Mouse (Mus musculus): ENCODE data around the gene Madcam1. TPM values are rescaled to one million over a fixed set of nuclear protein-coding genes. Genes with fewer than 3 reads are reported as not detected.

Gene Madcam1
- total RNA-seq, 4 experiments from 2014 or later: not detected

DNA sequence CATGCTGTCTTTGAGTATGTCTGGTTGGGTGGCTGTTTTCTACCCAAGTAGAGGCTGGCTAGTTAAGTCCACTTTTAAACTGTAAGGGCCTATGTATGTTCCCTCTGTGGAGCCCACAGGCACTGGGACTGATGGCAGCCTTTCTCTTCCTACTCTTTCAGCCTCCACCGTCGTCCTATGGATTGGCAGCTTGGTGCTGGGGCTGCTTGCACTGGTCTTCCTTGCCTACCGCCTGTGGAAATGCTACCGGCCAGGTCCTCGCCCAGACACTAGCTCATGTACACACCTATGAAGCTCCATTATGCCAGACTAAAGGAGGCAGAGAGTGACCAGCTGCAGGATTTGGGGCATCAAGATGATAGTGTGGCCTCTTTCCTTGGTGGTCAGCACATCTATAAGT, 3.7 kb downstream of the Madcam1 start:
- no peak for DNase-seq (ENCODE audit: low spot score)

- DNase-seq (ENCODE audit: low spot score): peak; percentile 92
These were observed 4.6 kb downstream of the Madcam1 start, which contains the start of gene Tpgs1 for GRCm38 (mm10) chr10:79668771-79669575. Gene Tpgs1, plus strand, starts transcription at chr10:79669369.

- peak; percentile 56 for DNase-seq (ENCODE audit: low spot score)
These were observed 5.3 kb downstream of the Madcam1 start for GRCm38 (mm10) chr10:79669576-79670057.

GRCm38 (mm10) chr10:79670071-79670888, 5.9 kb downstream of the Madcam1 start:
- no peak for DNase-seq (ENCODE audit: low spot score)

- DNase-seq (ENCODE audit: low spot score): no peak
These were observed 7.2 kb downstream of the Madcam1 start for GRCm38 (mm10) chr10:79671396-79672087.

DNA sequence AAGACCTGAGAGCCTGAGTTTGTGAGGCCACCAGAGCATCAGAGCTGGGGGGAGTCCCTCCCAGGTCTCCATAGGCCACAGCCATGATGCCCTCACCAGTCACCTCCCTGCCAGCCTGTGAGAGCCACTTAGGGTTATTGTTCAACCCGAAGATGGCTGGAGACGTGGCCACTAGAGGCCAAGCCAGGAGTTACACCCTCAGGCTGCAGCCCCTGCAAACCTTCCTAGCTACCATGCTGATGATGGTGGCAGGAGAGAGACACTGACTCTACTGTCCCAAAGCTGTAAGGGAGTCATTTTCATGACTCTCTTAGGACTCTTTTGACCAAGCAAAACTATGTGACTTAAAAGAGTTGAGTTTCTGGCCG, 7.7 kb downstream of the Madcam1 start:
- no peak for DNase-seq (ENCODE audit: low spot score)

DNA sequence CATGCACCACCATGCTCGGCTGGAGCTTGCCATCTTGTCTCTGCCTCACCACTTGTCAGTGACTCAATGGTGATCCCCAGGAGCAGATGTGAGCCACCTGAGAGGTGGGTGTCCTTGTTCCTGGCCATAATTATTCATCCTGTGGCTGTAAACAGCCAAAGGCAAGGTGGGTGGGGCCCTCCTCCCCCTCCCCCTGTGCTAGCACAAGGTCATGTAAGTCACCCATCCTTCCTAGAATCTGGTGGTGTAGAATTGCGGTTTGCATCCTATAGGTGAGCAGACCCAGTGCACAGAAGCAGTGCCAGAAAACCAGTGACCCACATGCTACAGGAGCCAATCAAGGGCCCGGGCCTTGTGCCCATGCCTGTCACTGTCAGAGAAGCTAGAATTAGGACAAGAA, 8.7 kb downstream of the Madcam1 start:
- no peak for DNase-seq (ENCODE audit: low spot score)

DNA sequence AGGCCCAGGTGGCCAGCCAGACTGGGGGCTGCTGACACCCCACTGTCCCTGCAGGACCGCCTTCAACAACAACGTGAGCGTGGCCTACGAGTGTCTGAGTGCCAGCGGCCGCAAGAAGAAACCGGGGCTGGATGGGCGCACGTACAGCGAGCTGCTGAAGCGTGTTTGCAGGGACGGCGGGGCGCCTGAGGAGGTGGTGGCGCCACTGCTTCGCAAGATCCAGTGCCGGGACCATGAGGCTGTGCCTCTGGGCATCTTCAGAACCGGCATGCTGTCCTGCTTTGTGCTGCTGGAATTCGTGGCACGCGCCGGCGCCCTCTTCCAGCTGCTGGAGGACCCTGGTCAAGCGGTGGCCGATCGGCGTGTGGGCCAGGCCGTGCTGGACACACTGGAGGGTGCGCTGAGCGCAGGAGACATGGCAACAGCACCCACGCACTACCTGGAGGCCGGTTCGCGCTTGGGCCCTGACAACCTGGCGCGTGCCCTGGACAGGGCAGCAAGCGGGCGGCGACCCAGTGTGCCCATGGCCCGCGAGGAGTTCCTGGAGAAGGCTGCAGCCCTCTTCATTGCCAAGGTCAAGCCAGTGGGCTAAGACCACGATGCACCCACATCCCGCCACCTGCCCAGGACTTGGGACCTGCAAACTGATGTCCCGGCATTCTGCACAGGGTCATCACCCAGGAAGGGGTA, 11.1 kb downstream of the Madcam1 start:
- DNase-seq (ENCODE audit: low spot score): no peak

GRCm38 (mm10) chr10:79680606-79681495, 16.5 kb downstream of the Madcam1 start:
- no peak for DNase-seq (ENCODE audit: low spot score)

DNA sequence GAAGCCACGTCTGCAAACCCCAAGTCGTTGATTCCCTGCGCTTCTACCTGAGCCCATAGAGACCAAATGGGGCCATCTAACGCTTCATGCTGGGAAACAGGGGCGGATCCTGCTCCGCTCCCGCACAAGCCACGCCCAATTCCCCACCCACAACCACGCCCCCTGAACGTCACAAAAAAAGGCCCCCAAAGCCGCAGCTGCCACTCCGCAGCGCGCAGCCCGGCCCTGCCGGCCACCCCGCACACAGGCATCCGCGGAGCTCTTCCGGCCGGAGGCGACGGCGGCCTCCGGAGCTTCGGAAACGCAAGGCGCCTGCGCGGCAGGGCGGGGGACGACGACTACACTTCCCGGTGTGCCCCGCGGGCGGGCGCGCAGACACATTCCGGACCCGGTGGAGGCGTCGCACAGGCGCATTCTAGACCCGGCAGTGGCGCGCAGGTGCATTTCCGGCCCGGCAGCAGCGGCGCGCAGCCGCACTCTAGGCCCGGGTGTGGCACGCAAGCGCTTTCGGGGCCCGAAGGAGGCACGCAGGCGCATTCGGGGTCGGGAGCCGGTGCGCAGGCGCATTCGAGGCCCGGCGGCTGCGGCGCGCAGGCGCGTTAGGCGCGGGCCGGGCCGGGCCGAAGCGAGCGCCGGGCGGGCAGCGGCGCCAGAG, 17.4 kb downstream of the Madcam1 start, which contains the start of gene Cdc34:
TSS of gene Cdc34 (plus strand) at position 605 of the 655 bp plus-strand sequence.
- DNase-seq (ENCODE audit: low spot score): peak; percentile 99

DNA sequence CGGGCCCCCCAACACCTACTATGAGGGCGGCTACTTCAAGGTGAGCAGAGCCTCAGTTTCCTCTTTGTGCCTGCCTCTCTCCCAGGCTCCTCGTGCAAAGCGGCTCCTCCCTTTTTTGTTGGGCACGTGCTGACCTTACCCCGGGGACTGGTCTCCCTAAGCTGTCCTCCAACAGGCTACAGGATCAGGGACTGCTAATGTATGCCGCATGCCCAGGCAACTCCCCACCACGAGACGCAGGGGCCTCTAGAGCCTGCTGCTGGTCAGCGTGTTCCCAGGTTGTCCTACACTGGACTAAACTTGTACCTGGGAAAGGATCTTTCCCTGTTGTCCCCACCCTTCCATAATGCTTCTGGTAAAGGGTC, 18.2 kb downstream of the Madcam1 start:
- DNase-seq (ENCODE audit: low spot score): no peak

DNA sequence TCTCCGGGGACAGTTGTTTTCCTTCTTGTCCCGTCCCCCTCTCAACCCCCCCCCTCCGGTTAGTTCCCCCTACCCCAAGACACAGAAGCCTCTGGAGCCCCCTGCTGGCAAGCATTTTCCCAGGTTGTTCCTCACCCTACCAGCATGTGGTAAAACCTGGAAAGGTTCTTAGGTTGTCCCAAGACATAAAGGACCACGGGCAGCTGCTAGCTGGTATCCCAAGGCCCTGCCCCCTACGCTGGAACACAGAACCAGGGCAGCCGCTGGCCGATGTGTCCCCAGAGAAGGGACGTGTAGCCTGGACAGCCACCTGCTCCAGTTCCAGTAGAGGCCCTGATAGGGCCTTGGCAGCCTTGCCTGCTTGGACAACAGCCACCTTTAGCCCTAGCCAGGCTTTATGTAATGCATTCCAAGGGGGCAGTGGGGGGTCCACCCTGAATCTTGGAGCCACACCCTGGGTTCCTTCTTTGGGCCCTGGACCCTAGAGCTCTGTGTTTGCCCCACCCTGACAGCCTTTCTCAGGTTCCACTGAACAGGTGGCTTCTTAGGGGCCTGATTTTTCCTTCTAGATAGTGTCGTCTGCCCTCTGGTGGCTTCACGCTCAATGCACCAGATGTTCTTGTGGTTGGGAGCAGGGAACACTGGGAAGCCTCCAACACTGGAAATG, 18.7 kb downstream of the Madcam1 start:
- DNase-seq (ENCODE audit: low spot score): peak; percentile 70

GRCm38 (mm10) chr10:79683726-79684640, 19.6 kb downstream of the Madcam1 start:
- peak; percentile 65 for DNase-seq (ENCODE audit: low spot score)

DNA sequence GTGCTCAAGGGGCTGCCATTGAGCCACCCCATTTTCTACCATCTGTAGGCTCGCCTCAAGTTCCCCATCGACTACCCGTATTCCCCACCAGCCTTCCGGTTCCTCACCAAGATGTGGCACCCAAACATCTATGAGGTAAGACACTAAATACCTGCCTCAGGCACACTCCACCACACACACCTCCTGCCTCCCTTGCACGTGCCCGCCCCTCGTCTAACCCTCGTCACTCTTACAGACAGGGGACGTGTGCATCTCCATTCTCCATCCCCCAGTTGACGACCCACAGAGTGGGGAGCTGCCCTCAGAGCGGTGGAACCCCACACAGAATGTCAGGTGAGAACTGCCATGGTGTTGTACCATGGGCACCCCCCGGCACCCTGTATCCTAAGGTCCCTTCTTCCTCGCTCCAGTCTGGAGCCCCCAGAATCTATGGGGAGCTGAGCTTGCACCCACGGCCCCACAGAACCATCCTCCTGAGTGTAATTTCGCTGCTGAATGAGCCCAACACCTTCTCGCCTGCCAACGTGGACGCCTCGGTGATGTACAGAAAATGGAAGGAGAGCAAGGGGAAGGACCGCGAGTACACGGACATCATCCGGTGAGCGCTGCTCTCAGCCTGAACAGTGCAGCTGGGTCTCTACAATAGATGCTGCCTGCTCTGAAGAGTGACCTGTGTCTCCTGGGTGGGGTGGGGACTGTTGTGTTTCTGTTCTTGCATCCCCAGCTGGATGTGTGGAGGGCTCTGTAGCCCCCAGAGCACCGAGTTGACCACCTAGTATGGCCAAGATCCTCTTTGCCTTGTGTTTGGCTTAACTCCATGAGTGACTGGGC, 20.6 kb downstream of the Madcam1 start:
- DNase-seq (ENCODE audit: low spot score): no peak

DNA sequence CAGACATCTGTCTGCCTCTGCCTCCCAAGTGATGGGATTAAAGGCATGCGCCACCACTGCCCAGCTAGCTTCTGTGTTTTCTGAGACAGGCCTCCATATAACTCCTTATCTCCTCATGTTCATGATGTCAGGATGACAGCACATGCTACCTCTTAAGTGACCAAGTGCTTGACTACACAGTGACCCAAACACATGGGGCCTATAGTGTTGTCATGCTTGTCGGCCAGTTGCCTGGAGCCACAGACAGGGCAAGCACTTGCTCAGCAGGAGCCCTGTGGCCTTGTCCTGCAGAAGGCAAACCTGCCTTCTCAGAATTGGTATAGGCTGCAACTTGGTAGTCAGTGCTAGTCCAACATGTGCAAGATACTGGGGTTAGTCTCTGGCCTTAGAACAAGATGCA, 21.9 kb downstream of the Madcam1 start:
- no peak for DNase-seq (ENCODE audit: low spot score)

DNA sequence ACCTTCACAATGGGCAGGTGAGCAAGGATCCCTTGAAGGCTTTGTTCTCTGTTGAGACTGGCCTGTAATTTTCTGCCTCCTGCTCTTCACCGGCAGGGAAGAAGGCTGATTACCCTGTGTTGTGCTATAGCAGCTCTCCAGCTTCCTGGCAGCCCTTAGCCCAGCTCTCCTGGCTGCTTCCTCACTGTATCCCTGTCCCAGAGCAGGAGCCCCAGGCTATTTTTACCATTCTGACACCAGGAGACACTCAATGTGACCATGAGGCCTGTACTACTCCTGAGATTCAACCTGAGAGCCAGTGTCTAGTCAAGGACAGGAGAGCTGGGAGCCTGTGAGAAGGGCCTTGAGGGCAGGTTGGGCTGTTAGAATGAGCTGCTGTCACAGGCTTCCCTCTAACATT, 22.3 kb downstream of the Madcam1 start:
- DNase-seq (ENCODE audit: low spot score): peak; percentile 62

DNA sequence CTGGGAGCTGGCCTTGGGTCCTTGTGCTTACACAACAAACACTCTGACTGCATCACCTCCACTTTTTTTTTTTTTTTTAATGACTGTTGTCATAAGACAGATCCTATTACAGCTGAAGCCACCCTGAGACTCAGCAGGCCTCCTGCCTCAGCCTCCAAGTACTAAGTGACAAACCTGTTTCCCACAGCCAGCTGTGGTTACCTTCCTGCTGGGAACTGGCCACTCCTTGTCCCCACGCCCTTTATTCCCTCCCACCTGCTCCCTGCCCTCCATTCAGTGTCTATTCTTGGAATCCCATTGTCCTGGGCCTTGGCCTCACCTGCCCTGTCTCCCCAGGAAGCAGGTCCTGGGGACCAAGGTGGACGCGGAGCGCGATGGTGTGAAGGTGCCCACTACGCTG, 23.2 kb downstream of the Madcam1 start:
- no peak for DNase-seq (ENCODE audit: low spot score)
